Mouse (Mus musculus): ENCODE results near the gene Dusp12.

Dusp12 gene

GRCm38 (mm10) chr1:170884978-170885561 is at the start of gene Dusp12, which contains the start of gene Gm26620:
Gene Dusp12, minus strand, starts transcription at chr1:170885540.
Gene Gm26620, plus strand, starts transcription at chr1:170885065.
- in situ Hi-C loops (cut with MboI, MseI): no loop called here

GRCm38 (mm10) chr1:170934383-170934782 is 49.0 kb upstream of the Dusp12 start:
- in situ Hi-C loops (cut with MboI, MseI): no loop called here

GRCm38 (mm10) chr1:170933940-170934339 is 48.6 kb upstream of the Dusp12 start:
- in situ Hi-C loops (cut with MboI, MseI): no loop called here

- in situ Hi-C loops (cut with MboI, MseI): no loop called here
Observed at GRCm38 (mm10) chr1:170933386-170933920, 48.1 kb upstream of the Dusp12 start.

GRCm38 (mm10) chr1:170932043-170932442 is 46.7 kb upstream of the Dusp12 start:
- in situ Hi-C loops (cut with MboI, MseI): no loop called here

GRCm38 (mm10) chr1:170929245-170929644 is 43.9 kb upstream of the Dusp12 start:
- in situ Hi-C loops (cut with MboI, MseI): no loop called here

- in situ Hi-C loops (cut with MboI, MseI): no loop called here
Observed at GRCm38 (mm10) chr1:170928467-170928866, 43.1 kb upstream of the Dusp12 start.

- in situ Hi-C loops (cut with MboI, MseI): no loop called here
Observed at GRCm38 (mm10) chr1:170927378-170927777, 42.0 kb upstream of the Dusp12 start, which contains the start of gene Fcrla. Gene Fcrla, minus strand, starts transcription at chr1:170927583.

- in situ Hi-C loops (cut with MboI, MseI): no loop called here
Observed at GRCm38 (mm10) chr1:170926941-170927340, 41.6 kb upstream of the Dusp12 start.

GRCm38 (mm10) chr1:170924485-170924884 is 39.1 kb upstream of the Dusp12 start:
- in situ Hi-C loops (cut with MboI, MseI): loop anchor here (5.0 kb wide), 1 partner anchor 38 kb away; no protein-coding TSS in a partner anchor

GRCm38 (mm10) chr1:170919308-170919707 is 34.0 kb upstream of the Dusp12 start:
- in situ Hi-C loops (cut with MboI, MseI): no loop called here

GRCm38 (mm10) chr1:170915657-170916056 is 30.3 kb upstream of the Dusp12 start:
- in situ Hi-C loops (cut with MboI, MseI): no loop called here

- in situ Hi-C loops (cut with MboI, MseI): no loop called here
Observed at GRCm38 (mm10) chr1:170912891-170913615, 27.7 kb upstream of the Dusp12 start, which contains the start of gene Fcrlb. Gene Fcrlb, minus strand, starts transcription at chr1:170912941.

GRCm38 (mm10) chr1:170911907-170912660 is 26.7 kb upstream of the Dusp12 start:
- in situ Hi-C loops (cut with MboI, MseI): no loop called here

- in situ Hi-C loops (cut with MboI, MseI): no loop called here
Observed at GRCm38 (mm10) chr1:170908341-170908740, 23.0 kb upstream of the Dusp12 start.

- in situ Hi-C loops (cut with MboI, MseI): no loop called here
Observed at GRCm38 (mm10) chr1:170907456-170908191, 22.3 kb upstream of the Dusp12 start.

GRCm38 (mm10) chr1:170907111-170907455 is 21.7 kb upstream of the Dusp12 start:
- in situ Hi-C loops (cut with MboI, MseI): no loop called here

- in situ Hi-C loops (cut with MboI, MseI): loop anchor here (5.0 kb wide), 1 partner anchor 94 kb away; no protein-coding TSS in a partner anchor
Observed at GRCm38 (mm10) chr1:170903485-170903884, 18.1 kb upstream of the Dusp12 start.

- in situ Hi-C loops (cut with MboI, MseI): loop anchor here (5.0 kb wide), 1 partner anchor 96 kb away; no protein-coding TSS in a partner anchor
Observed at GRCm38 (mm10) chr1:170901536-170902238, 16.3 kb upstream of the Dusp12 start.

- in situ Hi-C loops (cut with MboI, MseI): loop anchor here (5.0 kb wide), 1 partner anchor 96 kb away; no protein-coding TSS in a partner anchor
Observed at GRCm38 (mm10) chr1:170900799-170901467, 15.6 kb upstream of the Dusp12 start.
